Mouse (Mus musculus): ENCODE measurements at regions not wholly inside any gene's neighbourhood (a gene's known extent, or its start where the extent isn't known, plus 50 kb on each side); places are given as distances from the start of the nearest gene placed in this dataset.
A peak's percentile ranks its signal among the peaks of the same experiment; 100 is the strongest.

DNA sequence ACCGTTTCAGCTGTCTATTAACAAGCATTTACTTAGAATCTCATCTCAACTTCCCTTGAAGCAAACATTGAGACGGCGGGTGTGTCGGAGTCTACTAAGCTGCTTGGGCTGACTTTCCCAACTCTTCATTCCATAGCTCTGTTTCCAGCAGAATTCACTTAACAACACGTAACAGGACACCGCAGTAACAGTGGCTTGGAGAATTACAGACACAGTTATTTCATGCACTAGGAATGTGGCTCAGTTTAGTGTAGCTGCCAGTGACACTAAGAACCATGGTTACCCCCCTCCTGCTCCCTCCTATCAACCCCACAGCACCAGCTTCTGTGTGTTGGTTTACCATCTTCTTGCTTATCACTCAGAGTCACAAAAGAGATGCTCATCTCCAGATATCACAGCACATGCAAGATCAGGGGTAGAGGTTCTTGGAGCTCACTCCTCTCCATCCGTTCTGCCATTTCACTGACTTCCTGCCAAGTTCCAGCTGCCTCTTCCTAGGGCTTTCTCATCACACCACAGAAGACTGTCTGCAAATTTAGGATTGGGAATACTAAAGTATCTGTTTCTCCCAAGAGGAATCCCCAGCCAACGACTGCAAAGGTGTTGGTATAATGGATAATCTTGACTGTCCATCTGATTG, 90.7 kb downstream of the Banf2 start:
- DNase-seq (ENCODE audit: low spot score), result peak; percentile 10

DNA sequence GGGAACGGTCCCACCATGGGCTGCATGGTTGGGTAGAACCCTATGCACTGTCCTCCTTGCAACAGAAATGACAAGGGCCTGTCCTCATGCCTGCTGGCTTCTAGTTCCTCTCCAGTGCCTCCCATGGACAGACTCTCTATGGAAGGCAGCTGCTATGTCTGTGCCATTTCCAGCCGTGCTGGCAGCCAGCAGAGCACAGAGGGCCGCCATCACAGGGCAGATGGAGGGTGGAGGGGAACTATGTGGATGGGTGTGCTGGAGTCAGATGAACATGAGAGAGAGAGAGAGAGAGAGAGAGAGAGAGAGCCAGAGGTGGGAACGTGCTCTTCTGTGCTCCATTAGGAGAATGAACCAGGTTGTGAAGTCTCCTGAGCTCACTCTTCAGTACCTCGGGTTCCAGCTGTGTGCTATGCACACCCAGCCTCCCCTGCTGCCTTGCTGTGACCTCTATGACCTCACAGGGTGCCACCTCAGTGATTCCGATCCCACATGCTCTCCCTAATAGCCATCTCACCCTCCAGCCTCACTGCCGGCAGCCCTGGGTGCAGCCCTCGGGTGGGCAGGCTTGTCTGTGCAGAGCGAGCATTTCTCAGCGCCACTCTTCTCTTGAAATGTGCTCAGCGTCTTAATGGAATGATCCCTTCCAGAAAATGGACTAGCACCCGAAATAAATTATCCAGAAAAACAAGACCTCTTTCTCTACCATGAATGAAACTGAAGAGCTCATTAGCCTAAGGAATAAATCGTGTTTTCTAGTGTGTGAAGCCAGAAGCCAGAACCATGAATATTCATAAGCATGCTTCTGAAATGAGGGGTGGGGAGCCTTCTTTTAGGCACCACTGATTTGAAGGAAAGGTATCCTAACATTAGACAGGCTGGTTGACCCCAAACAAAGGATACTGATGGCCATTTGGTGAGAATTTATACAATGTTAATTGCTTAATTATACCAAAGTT, 94.5 kb downstream of the Banf2 start:
- DNase-seq (ENCODE audit: low spot score), result no peak

DNA sequence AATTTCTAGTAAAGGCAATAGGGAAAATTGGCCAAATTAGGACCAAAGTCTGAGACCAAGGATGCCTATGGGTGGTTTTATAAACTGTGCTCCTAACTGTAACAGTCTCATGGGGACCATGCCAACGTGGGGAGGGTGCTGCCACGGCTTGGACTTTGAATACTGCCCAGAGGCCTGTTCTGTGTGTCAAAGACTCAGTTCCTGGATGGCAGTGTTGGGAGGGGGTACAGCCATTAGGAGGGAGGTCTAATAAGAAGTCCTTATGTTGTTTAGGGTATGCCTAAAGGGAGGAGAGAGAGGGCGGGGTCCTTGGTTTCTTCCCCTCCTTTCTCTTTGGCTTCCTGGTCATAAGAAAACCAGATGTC, 95.2 kb downstream of the Banf2 start:
- DNase-seq (ENCODE audit: low spot score), result no peak

DNA sequence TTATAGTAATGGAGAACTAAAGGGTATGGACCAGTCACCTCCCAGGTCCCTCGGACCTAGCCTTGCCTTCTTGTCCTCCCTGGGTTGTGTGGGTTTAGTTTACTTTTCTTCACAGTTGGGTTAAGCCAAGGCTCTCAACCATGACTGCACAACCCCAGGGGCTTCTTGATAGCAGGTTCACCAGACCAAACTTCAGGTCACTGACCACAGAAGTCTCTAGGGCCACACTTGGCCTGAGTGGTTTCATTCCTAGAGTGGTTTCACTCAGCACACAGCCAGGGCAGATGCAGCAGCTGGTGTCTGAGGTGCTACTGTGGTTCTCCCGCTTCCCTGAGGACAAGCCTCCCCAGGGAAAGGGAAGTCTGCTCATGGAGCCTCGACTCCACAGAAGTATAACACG, 95.7 kb downstream of the Banf2 start:
- no peak for DNase-seq (ENCODE audit: low spot score)

DNA sequence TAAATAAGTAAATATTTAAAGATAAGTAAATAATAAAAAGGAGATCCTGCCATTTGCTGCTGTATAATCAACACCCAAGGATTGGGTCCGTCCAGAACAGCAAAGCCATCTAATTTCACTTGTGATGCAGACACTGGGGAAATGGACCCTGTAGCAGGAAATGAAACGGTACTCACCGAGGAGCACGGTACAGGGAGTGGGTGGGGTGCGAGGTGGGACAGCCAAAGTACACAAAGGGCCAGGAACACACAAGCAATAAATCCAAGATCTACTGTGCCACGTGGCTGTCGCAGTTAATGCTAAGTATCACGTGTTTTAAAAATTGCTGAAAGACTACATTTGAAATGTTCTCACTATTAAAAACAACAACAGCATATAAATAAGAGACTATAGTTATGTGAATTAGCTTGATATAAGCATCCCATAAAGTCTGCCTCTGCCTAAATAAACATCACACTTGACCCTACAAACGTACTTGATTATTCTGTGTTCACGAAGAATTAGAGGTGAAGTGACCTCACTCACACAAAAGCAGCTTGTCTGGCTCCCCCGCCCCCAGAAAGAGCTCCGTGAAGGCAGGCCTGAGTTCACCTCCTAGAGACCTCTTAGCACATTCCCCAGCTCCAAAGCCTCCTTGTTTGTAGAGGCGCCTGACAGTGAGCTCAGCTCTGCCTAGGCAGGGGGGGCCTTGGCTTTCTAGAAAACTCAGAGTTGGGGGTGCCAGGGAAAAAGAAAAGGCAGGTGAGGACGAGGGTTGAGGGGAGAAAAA, 101.1 kb downstream of the Banf2 start:
- peak; percentile 23 for DNase-seq (ENCODE audit: low spot score)

DNA sequence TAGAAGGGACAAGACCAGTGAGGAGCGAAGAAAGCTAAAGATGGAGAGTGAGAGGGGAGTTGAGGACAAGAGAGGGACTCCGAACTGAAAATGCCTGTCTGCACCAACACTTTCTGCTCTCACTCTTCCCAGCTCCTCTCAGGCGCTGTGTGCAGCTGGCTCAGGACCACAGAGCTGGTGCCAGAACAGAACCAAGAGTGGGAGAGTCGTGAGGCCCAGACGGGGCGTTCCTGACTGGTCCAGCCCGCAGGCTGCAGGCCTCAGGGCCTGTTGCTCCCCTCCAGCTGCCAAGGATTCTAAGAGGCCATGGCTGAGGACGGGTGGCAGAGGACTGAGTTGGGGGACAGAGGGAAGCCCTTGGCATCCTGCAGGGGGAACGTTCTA, 101.7 kb downstream of the Banf2 start:
- peak; percentile 74 for DNase-seq (ENCODE audit: low spot score)

DNA sequence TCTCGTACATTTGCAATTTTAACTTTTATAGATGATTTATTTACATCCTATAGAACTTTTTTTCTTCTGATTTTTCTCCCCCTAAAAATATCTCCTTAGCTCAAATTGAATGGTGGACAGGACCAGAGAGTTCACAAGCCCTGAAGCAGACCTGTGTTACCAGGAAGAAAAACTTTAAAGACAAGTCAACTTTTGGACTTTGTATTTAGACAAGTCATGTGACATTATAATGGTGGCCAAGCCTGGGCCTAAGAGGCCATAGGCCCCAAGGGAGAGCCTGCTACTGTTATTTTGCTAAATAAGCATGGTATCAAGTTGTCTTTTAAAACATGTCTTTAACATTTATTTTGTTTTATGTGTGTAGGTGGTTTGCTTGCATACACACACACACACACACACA, 102.7 kb downstream of the Banf2 start:
- no peak for DNase-seq (ENCODE audit: low spot score)

DNA sequence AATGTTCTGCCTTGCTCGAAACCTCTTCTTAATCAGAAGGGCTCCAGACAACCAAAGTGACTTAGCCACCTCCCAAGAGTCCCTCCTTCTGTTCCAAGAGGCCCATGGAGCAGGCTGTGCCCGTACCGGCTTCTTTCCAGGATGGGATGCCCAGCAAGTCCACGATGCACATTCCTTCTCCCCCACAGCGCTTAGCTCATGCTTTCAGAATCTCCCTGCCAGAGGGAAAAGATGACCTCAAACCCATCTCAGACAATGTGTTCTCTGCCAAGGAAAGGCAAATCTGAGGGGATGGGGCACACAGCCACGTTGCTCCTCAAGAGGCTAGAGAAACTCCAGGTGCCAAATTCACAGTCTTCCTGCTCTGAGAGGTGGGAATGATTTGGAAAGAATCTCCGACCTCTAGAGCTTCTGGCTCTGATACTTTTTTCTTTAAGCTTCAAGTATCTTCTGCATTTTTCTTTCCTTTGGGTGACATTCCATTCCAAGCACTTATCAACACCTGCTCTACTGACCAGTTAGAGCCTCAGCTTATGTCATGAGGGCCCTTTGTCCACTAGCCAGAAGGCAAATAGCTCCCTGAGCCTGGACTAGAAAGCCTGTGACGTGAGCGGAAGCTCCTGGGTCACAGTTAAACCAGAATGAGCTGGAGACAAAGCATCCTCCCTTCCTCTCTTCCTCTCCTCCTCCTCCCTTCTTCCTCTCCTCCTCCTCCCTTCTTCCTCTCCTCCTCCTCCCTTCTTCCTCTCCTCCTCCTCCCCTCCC, 110.9 kb downstream of the Banf2 start:
- DNase-seq (ENCODE audit: low spot score), result peak; percentile 15

DNA sequence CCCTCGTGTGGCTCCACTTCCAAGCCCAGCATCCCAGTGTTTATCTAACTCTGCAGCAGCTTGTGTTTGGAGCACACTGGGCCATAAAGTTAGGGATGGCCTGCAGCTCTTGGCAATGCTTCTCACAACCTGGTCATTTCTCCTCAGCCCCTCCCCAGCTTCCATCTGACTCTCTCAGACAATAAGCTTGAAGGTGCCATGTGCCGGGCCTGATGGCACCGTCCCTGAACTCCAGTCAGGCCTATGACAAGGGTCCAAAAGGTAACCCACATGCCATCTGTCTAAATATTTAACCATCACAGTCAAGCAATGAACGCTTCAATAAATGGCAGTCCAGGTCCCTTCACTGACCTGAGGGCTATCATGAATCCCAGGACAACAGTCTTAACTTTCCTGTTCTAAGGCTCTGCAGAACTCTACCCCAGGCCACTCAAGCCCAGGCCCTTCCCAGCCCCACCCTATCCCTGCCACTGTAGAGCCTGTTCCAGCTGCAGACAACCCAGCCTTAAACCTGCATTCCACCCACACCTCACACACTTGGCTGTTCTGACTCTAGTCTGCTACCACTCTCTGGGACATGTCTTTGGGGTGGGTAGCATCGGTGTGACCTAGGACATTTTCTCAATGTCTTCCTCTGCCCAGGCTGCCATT, 111.8 kb downstream of the Banf2 start:
- DNase-seq (ENCODE audit: low spot score), result no peak

DNA sequence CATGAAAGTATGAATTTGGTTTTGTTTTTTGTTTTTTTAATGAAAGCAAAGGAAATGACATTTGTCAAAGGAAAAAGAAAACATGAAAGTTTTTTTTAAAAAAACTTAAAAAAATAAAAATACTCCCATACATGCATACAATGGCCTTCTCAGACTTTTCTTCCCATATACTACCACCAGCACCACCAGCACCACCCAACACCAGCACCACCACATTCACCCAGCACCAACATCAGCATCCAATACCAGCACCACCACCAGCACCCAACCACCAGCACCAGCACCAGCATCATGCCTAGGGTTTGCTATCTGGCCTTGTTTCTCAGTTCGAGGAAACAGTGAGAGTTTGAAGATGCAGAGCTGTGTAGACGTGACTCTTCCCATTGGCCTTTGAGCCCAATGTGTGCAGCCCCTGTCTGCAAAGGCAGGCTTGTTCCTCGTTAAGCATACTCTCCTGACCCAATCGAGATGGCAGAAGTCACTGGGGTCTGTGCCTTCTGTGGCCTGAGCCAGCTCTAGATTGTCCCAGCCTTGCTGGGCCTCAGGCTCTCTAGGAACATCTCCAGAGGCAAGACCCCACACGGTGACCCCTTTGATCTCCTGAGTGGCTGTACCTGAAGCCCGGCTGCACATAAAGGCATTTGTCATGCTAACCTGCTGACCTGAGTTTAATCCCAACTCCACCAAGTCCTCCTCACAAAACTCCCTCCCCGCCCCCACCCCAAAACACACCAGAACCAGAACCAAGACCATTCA, 113.8 kb upstream of the Mgme1 start:
- DNase-seq (ENCODE audit: low spot score), result no peak

DNA sequence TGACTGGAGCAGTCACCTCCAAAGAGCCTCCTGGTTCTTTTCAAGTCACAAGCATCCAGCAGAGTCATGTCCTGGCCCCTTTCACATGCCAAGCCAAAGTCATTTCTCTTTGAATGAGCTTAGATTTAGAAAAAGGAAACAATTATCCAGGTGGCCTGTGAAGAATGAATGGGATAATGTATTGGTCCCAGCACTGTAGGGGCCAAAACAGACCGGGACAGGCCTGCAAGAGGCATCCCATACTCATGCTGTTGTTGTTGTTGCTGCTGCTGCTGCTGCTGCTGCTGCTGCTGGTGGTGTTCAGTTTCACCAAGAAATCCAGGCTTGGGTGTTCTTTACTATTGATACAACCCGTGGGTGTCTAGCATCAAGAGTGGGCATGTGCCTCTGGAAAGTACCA, 113.1 kb upstream of the Mgme1 start:
- DNase-seq (ENCODE audit: low spot score), result no peak

DNA sequence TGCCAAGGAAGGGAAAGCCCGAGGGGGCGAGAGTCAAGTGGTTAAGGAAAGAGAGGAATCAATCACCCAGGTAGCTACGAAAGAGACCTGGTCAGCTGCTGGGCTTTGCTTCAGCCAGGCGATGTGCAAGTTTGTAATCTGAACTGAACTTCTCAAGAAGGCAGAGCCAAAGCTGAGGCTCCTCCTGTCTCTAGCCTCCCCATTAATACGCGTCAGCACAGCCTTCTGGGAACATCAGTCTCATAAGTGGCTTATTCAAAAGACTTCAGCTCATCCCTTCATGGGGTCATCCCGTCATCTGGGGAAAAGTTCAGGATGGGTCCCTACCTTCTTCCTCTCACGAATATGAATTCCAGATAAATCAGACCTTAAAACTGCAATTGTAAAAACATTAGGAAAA, 112.2 kb upstream of the Mgme1 start:
- peak; percentile 19 for DNase-seq (ENCODE audit: low spot score)

DNA sequence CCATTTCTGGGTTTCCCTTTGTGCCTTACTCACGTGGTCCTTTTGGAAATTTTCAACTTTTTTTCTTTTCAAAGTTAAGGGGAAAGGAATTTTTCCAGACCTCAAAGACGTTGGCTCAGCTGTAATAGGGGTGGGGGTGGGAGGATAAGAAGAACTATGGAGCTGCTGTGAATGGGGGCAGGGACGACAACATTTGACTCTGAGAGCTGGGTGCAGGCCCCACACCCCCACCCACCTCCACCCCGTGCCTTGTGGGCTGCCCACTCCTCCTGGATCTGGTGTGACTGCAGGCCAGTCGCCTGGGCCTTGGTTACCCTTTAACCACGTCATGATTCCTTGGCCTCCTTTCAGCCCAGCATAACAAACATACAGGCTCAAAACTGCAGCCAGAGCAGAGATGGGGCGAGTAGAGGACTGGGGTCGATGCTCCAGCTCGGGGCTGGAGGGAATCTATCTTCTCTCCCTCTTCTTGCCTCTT, 110.6 kb upstream of the Mgme1 start:
- no peak for DNase-seq (ENCODE audit: low spot score)

DNA sequence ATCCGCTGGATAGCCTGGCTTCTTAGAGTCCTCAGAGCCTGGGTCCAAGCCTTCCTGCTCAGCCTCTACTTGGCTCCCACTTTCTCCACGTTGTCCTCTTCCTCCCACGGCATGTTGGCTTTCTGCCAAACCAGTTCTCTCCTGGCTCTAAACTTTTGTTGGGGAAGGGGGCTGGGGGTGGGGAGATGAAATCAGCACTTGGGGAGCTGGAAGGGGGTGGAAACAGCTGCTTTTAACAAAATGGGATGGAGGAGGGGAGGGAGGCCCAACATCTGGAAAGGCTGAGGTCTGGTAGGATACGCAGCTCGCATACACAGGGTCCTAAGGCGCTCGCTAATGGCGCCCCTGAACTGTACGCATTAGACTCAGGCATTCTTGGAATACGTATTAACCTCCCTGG, 110.0 kb upstream of the Mgme1 start:
- DNase-seq (ENCODE audit: low spot score), result peak; percentile 43

DNA sequence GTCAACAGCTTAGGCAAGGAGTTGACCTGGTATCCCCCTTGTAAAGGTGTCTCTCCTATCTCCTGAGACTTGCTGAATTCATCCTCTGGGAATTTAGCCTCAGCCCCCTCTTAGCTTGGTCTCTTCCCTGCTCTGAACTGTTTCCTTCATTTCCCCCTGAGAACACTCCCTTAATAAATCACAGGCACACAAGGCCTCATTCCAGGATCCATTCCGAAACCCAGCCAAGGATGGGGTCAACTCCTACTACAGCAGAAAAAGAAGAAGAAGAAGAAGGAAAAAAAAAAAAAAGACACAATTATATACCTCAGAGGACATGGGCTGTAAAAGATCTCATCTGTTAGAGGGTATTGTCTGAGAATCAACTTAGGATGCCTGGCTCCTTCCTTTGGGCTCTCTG, 108.6 kb upstream of the Mgme1 start:
- DNase-seq (ENCODE audit: low spot score), result peak; percentile 52

DNA sequence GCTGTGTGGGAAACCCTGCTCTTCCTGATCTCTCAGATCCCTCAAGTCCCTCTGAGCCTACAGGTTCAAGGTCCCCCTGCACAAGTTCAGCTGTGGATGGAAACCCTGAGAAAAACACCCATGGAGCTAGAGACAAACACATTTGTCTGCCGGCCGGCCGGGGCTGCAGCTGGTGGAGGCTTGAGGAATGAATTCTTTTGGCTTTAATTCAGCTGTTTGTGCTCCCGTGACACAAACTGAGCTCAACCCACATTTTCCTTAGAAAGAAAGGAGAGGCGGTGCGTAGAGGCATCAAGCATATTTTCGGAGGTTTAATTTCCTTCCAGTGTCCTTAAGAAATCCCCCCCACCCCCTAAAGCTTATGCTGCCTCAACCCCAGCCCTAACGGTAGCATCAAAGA, 106.4 kb upstream of the Mgme1 start:
- DNase-seq (ENCODE audit: low spot score), result peak; percentile 39

DNA sequence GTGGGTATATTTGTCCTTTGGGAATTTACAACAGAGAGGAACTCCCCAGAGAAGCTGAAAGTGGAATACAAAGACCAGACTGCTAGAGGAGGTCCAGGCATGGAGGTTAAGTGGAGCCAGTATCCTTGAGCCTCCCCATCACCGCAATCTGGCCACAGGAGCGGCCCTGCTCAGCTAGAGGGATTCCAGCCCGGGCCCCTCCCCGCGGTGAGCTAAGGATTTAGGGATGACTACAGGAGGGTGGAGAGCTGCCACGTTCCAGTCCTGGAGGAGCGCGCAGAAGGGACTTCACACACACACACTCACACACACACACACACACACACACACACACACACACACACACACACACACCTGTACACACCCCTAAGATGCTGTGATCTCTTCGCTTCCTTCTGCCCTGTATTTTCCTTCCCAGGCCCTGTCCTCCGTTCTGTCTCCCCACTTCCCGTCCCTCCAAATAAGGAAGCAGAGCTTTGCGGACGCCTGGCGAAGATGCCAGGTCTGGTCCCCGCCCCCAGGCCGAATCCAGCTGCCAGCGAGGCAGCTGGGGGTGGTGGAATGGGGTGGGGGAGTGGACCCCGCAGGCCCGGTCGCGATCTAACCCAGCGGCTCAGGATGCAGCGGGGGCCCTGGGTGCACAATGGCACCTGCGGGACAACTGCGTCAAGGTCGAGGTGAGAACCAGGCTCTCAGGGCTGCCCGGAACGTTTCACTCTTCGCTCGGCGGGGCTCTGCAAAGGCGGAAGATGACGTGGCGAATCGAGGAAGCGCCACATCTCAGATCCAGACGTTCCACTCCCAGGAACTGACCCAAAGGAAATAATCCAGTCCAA, 105.3 kb upstream of the Mgme1 start:
- DNase-seq (ENCODE audit: low spot score), result peak; percentile 83

DNA sequence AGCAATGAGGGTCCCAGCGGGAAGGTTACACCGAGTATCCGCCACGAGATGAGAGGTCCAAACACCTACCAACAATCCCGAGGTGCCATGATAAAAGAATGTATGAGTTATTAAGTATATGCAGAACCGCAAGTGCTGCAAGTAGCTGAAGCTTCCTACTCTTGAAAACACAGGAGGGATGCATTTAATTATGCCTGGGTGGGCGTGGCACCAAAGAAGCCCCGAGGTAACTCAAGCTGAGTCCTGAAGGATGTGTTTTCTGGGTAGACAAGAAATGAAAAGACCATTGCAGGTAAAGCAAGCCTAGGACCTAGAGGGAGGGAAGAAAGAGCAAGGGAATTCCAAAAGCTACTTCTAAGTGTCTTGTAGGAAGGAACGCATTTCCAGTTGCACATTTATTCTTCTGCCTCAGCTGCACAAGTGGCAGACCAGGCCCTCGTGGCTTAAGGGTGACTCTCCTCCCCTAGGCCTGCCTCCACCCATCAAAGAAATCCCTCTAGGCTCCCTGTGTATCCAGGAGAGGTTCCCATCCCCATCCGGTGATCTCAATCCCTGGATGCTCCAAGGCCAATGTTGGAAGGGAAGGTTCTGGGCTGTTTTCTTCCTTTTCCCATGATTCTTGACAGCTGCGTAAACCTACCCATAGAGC, 104.2 kb upstream of the Mgme1 start:
- no peak for DNase-seq (ENCODE audit: low spot score)

DNA sequence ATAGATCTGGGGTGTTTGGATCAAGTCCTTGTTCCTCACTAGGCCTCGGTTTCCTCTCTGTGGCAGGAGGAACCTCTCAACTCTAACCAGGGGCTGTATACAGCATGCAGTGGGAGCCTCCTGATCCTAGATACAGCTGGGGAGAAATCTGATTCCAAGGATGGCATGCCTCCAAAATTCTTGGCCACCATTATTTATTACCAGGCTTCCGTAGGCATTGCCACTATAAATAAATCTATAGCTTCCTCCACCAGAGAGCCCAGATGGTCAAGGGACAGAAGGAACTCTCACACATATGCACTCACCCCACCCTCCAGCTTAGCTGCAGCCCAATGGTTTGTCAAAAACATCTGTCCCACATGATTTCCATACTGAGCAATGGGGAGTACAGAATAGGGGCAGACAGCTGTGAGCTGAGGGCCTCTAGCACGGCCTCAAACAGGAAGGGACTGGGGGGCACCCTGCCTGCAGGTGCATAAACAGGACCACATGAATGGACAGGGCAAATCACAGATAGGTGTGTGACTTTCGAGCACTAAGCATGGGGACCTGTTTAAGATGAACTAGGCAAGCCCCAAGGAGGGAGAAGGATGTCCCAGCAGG, 100.8 kb upstream of the Mgme1 start:
- DNase-seq (ENCODE audit: low spot score), result no peak
